Mouse (Mus musculus): Measurements from ENCODE around the gene Lrrc18. TPM values are rescaled to one million over a fixed set of nuclear protein-coding genes. Genes with fewer than 3 reads are reported as not detected.

Gene Lrrc18
- total RNA-seq (2021): under 1 TPM; 0.70 to 0.76 TPM
- long read RNA-seq, experiment 1, partial matches to known transcripts: 2 of 2 reads
- long read RNA-seq, experiment 1, other reads (novel, unspliced or antisense): 0 of 2 reads
- long read RNA-seq, experiment 2, partial matches to known transcripts: 2 of 2 reads
- long read RNA-seq, experiment 2, other reads (novel, unspliced or antisense): 0 of 2 reads

DNA sequence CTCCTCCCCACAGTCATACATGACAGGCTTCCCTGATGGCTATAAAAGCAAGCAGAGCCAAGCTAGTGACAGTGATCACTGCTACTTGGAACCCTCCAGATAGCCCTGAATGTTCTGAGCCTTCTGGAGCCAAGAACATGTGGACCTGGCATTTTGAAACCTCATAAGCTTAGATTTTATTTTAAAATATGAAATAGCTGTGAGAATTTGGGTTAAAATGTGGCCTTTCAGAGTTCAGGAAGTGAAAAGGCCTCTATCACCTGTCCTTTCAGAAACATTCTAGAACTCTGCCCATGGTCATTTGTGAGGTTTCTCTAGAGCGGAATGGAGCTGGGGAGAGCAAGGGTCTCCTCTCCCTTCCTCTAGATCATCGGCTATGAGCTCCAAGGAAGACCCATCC is at the start of gene Lrrc18:
Gene Lrrc18 (plus strand): TSS at position 301 of the 400 bp plus-strand sequence.
- no peak for DNase-seq (ENCODE audit: low spot score in 2 of 2)

DNA sequence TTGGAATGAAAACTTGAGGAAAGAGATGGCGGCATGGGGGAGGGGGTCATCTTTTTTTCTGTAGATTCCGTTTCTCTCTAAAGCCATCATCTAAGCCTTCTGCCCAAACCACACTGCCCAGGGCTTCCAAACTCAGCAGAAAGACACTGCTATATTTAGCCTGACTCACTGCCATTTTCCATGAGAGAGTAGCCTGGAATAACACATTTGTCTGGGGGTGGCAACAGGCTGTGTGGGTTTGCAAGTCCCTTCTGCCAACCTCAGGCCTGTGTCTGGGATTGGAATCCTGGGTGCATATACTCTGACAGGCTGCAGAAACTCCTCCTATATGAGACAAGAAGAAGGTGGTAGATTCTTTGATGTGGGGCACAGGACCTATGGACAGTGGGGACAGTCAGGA is 43.7 kb upstream of the Lrrc18 start:
- DNase-seq (ENCODE audit: low spot score in 2 of 2): no peak

DNA sequence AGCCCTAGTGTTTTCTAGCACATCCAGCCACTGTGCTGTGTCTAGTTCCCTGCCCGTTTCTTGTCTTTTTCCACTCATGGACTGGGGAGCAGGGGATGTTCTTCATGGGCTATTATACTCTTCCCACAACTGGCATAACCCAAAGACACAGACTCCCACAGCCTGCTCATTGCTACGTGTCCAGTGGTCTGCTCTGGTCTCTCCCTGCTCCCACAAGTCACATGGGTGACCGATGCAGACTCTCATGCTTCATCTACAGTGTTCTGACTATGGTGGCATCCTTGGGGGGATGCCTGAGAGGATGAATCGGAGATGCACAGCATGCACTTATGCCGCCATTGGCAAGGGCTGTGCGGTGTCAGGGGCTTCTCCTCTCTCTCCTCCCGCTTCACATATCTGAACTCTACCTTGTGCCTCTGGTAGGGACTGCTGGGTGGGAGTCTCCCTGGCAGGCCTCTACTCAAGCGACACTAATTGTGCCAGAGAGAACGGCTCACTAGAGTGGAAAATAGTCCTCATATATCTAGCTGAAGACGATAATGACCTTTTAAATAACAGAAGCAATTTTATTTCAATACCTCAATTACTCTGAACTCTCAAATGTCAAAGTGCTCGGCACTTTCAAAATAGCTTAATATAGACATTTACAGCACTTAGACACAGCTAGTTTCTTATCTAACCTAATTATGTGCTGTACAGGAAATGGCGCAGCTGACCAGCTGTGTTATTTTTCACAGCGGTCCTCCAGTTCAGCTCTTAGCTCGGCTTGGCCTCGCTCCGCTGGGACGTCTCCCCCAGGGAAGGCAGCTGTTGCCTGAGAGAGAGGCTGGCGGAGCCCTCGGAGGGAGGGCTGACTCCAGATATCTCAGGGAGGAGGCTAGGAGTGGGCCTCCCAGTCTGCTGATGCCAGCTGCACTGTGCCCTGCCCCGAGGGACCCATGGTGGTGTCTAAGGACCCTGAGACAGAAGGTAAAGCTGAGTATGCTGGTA is 40.6 kb upstream of the Lrrc18 start:
- no peak for DNase-seq (ENCODE audit: low spot score in 2 of 2)

DNA sequence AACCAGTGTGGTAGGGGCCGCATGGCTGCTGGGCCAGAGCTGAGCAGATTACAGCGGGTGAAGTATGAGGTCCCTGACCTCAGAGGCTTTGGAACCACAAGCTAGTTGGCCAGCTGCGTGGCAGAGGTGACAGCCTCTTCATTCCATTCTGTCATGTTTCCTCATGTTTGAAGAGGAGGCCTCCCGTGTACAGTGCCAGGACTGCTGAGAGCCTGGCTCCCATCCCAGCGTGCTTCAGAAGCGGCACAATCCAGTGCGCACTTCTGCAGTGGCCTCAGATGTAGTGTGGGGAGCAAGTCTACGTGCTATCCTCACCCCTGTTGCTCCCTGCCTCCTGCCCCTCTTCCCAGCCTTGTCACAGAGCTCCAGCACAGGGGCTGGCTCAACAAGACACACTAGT is 34.7 kb upstream of the Lrrc18 start:
- DNase-seq (ENCODE audit: low spot score in 2 of 2): no peak

DNA sequence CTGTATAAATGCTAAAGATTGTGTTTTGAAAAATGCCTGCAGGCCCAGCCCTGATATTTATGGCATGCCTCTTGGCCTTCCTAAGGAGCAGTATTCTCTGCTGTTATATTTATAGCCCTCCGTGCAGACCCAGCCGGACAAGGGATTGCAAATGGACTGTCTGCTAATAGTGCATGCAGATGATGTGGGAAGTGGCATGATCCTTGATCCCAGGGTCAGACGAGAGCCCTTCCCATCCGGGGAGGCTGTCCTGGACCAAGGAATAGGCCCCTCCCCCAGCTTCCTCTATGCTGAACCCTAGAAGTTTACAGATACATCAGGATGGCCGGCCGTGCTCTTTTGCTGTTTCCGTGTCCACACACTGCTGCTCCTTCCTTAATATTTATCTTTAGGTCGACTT is 32.5 kb upstream of the Lrrc18 start:
- DNase-seq (ENCODE audit: low spot score in 2 of 2): no peak

DNA sequence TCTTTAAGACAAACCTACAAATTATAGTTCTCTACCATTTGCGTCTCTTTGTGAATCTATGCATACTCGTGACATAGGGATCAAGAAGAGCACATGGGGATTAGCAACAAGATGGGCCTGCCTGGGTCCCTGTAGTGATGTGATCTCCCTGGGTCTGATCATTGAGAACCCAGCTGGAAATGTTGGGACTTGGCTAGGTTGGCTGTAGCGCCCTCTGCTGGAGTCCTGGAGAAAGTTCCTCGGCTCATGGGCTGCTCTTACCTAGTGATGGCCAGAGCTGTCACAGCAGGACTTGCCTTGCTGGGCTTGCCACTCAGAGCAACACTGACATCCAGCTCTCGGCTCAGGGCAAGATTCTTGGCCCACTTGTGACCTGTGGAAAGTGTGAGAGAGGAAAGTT is 30.7 kb upstream of the Lrrc18 start:
- DNase-seq (ENCODE audit: low spot score in 2 of 2): peak; percentile 62 to 65

DNA sequence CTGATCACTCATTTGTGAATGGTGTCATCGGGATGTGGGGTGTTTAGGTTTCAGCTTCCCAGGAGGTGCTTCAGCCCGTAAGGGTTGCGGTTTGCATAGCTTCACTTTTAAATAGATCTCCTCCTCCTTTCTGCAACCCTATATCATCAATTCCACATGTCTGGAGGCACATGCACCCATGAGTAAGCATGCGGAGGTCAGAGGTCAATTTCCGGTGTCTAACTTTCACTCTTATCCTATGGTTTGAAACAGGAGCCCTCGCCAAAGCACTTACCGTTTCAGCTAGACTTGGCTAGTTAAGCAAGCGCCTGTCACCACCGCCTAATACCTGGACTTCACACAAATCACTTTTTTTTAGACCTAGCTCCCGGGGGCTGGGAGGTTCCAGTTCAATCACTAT is 26.4 kb upstream of the Lrrc18 start:
- DNase-seq (ENCODE audit: low spot score in 2 of 2): no peak

DNA sequence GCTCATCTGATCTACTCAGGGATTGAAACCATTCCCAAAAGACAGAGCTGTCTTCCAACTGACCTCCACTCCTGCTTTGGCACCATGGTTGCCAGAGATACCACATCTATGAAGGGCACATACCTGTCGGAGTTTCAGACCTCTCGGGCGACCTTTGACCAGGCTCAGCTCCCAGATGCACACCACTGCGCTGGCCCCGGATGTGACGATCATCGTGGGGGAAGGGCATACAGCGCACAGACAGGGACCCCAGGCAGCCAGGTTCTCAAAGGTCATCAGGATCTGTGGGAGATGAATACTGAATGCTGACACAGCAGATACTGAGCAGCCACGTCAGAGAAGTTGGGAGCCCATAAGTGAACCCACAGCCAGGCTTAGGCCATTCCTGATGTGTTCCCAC is 20.5 kb upstream of the Lrrc18 start:
- no peak for DNase-seq (ENCODE audit: low spot score in 2 of 2)

DNA sequence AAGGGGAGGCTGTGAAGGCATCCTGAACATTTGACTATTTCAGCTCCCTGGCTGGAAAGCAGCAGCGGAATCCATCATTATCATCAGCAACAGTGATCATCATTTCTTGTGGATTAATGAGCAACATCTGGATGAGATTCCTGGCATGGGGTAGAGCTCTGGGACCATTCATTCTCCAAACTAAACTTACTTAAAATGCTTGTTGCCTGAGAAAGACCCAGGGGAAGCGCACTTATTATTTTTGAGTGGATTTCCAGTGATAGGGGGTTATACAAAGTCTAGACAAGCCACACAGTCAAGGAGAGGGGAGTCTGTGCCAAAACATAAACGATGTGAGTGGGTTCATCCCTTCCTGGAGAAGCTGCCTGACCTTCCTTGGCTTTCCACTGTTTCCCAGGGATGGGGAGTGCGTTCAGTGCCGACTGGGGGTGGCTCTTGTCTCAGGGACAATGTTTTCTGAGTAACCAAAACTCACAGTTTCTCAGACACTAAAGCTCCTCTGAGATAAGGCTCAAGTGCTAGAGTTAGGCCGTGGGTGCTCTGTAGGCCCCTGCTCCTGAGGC is 6.9 kb upstream of the Lrrc18 start:
- no peak for DNase-seq (ENCODE audit: low spot score in 2 of 2)

DNA sequence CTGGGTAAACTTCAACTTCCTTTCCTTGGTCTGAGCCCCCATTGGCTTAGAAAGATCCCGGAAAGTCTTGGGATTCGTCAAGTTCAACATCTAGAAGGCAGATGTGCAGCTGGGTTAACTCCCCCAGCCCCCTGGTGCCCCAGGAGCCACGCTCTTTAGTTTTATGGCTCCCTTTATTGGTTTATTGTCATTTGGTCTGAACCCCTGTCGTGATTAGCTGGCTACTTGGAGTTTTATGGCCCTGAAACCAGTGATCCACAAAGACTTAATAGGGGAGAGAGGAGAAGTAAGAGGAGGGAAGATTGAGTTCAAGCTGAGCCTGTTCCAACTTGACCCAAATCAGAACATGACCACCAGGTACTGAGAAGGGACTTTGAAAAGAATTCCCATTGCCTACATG is 4.5 kb upstream of the Lrrc18 start:
- no peak for DNase-seq (ENCODE audit: low spot score in 2 of 2)

DNA sequence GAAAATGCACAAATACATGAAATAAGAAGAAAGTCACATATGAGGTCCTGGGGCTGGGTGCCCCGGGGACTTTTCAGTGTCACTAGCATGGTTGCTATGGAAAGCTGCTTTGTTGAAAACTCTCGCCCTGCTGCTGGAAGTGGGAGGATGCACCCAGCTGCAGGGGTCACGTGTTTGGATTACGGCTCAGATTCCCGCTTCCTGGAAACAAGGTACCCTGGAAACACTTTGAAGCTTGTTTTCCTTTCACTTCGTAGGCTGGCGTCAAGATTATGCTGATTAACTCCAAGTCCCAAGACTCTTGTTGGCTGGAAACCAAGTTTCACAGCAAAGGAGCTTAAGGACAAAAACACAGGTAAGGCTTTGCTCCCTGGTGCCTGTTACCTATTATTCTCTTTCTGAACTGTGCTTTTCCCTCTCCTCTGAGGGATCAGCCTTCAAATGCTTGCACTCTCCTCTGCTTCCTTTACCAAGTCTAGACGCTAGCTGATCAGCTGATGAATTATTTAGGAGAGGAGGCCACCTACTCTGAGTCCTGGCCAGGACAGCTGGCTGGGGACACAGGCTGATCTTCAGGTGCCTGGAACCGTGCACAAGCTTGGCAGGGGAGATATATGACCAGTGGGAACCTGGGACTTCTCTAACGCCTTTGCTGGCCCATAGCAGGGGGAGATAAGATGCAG is 3.9 kb downstream of the Lrrc18 start:
- no peak for DNase-seq (ENCODE audit: low spot score in 2 of 2)

DNA sequence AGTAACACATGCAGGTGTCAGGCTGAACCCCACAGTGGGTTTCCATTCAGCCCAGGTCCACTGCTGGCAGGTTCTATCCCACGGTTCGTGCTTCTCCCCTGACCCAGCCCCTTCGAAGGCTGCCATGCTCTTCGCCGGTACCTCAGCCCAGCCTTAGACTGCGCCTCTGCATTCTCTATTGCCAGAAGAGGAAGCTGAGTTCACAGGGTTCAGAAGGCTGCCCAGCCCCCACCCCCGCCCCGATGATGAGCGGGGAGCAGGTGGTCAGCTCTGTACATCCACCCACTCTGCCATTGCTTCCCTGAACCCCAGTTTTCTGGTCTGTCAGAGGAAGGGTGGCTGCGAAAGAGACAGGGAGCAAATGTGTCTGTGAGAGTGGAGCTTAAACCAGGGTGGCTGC is 8.3 kb downstream of the Lrrc18 start:
- DNase-seq (ENCODE audit: low spot score in 2 of 2): no peak

DNA sequence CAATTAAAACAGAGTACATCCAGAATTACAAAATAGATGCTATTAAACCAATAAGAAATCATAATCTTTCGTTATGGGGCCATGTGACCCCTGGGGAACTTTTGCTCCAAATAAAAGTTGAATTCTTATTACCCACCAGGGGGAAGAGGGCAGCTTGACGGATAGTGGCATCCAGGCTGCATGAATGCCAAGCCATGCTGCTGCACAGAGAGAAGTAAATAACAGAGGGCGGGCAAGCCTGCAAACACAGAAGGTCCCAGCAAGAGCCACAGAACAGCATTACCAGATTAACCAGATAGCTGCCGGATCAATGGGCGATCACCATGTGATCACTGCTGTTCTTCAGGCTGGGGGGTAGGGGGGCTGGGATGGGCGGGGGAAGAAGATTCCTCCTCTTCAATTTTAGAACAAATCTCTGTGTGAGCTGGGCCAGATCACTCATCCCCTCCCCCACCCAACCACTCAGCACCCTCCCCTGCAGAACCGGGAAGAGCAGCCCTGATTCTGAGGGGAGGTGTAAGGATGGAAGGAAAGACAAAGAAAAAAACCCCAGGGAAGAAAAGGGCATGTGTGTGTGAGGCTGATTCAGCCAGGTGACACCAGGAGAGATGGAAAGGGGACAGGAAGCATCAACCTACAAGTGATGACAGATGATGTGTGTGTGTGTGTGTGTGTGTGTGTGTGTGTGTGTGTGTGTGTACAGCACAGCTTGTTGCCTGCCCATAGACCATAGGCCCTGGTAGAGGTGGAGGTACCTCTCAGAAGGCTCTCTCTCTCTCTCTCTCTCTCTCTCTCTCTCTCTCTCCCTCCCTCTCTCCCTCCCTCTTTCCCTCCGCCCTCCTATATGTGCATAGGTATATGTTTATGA is 9.2 kb downstream of the Lrrc18 start:
- no peak for DNase-seq (ENCODE audit: low spot score in 2 of 2)

DNA sequence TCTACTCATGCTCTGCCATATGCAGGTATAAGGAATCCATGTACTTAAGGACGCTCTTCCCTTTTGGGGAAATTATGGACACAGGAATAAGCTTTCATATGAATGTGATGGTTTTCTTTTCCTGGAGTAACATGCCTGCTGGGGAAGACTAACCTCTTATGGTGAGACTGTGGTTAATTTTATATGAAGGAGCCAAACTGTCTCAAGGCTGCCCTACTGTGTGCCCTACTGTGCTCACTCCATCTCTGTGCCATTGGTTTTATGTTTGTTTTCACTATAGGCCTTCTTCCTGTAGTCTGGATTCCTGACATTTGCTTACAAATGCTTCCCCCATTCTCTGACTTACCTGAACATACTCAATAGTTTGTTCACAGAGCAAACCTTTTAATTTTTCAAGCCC is 13.9 kb downstream of the Lrrc18 start:
- DNase-seq (ENCODE audit: low spot score in 2 of 2): no peak

DNA sequence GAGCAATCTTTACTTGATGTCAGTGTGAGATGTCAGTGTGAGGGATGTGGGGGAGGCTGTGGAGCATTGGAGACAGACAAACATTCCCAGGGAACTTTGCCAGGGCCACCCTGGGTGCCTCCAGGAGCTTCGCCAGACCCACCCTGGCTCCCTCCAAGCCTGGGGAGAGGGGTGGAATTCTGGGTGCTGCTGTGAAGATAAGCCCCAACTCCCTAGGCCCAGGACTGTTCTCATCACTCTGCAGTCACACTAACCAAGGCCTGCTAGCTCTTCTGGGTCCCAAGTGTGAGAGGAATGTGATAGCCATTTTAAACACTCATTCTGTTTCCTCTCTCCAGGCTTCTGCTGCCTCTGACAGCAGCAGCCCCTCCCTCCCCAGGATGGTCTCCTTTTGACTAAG is 16.5 kb downstream of the Lrrc18 start:
- DNase-seq (ENCODE audit: low spot score in 2 of 2): no peak

DNA sequence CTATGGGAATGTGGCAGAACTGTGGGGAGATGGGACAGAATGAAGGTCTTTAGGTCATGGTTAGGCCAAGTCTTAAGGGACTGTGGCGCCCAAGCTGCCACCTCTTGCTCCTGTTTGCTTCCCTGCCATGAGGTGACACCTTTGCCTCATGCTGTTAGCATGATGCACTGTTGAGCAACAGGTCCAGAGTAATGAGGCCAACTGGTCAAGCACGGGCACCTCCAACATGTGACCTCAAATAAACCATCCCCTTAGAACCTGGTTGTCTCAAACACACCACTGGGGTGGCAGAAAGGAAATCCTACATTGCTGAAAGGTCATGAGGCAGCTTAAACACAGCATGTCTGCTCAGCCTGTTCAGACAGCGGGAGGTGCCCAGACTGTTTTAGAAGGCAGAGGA is 27.9 kb downstream of the Lrrc18 start:
- no peak for DNase-seq (ENCODE audit: low spot score in 2 of 2)

DNA sequence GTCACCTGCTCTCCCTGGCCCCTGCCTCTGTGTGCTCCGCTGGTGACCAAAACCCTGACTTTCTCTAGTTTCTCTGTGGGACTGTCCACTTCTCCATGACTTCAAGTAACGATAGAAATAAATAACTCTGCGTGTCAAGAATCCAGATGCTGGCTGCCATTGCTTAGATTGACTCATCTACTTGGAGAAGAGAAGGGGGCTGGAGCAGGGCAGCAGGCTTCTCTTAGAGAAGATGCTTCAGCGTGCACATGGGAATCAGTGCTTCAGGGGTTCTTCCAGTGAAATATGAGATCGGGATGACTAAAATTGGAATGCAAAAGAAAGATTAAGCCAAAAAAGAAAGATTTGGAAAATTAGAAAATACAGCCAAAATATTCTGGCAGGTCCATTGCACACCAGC is 28.4 kb downstream of the Lrrc18 start:
- no peak for DNase-seq (ENCODE audit: low spot score in 2 of 2)

DNA sequence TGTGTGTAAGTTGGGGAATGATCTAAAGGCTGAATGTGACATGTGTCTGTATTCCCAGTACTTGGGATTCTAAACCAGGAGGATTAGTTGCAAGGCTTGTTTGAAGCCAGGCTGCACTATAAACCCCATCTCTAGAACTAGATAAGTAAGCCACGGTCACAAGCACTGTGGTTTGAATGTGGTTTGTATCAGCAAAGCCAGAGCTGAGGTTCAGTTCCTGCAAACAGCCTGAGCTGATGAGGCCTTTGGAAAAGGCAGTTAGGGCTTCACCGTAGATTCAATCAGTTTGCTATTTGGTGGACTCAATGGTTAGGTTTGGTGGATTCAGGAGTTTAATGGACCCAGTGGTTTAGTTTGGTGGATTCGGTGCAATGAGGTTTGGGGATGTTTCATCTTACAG is 39.7 kb downstream of the Lrrc18 start:
- no peak for DNase-seq (ENCODE audit: low spot score in 2 of 2)

DNA sequence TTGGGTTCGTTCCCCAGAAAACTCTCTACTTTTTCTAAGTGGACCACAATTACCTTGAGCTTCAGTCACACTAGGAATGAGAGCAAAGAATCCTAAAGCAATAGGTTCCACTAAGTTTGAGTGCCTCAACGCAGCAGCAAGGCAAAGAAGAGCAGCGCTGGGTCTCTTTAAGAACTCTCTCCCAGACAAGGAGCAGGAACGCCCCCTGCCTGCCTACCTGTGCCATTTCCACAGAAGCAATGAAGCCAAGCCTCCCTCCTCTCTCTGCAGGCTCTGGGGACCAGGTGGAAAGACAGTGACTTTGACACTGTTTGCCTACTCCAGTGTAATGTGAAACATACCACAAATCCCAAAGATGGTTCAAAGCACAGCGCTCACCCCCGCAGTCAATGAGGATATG is 42.2 kb downstream of the Lrrc18 start:
- peak in 1 of 2 experiments; percentile 22 for DNase-seq (ENCODE audit: low spot score in 2 of 2)

DNA sequence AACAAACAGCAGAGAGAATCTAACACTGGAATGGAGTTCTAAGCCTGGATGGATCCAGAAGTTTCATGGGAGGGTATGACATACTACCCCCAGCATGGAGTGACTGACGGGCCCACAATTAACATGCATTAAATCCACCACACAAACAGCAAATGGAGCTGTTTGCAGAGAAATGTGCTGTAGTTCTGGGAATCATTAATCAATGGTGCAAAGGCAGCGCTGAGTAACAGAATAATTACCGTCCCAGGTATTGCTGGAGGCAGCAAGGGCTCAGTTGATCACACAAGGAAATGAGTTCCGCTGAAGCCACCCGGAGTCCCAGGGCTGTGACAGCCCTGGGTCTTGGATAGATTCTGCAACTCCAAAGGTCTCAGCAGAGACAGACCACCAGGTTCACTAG is 44.2 kb downstream of the Lrrc18 start:
- DNase-seq (ENCODE audit: low spot score in 2 of 2): no peak

DNA sequence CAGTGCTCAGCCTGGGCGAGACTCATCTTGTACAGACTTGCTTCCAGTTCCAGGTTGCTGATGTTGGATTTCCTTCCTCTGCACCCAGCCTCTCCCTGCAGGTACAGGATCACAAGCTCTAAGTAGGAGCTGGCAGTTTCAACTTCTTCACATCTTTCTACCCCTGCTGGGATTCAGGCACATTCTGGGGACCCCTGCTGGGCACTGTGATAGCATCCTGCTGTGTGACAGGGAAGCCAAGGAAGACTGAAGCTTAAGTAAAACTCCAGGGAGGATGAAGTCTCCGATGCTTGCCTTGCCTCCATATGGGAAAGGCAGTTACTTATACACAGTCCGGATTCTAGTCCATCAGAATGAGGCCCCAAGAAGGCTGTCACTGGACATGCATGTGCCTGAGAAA is 45.6 kb downstream of the Lrrc18 start:
- DNase-seq (ENCODE audit: low spot score in 2 of 2): no peak
